Mouse (Mus musculus) gastrocnemius, postnatal 36 days (tissue): ENCODE results near the gene Vapa. TPM values are rescaled to one million over a fixed set of nuclear protein-coding genes. Genes with fewer than 3 reads are reported as not detected.
"Not testable (repeated sequence)": the region's sequence is repeated elsewhere in the genome, so short reads cannot be mapped to it uniquely, and the experiment has no call there.

Source experiments
- DNase-seq, 2 experiments: peaks; one replicate each; pipeline ENCODE4 v3.0.0; 2022
- intact Hi-C: fragments of 180-260 bp; cut with DNase I; formaldehyde crosslinking; loops from one replicate; pipeline ENCODE4 v1.15.1; 2025
- total RNA-seq, 2 experiments: library from RNA; stranded (reverse); gene quantifications; 2 replicates each; pipeline ENCODE4 v1.2.3; 2021

Vapa gene
- total RNA-seq, 2 experiments from 2014 or later: 125 to 128 TPM

DNA sequence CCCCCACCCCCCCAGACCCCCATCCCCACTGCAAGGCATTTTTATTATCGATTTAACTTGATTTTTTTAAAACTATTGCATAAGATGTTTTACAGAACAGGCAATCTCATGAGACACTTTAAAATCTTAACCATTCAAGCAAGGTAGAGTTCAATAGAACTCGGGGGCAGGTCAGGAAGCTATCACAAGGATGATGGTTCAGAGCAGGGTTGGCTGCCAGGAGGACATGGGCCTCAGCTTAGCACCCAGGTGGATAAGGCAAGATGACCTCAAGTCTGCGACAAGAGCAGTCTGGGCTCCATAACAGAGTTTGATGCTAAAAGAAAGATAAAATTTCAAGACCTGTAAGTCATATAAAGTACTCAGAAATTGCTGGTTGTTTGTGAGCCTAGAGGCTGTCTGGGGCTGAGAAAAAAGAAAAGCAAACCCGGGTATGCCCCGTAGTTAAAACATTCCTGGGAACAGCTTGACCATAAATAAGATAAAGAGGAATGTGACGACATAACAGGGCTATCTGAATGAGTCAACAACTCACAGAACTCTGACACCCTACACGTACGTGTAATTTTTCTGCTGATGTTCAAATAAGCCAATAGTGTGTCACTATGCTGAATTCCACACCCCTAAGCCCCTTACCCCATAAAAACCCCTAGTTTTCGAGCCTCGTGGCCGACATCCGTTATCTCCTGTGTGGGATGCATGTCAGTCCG lies 15.6 kb upstream of the Vapa start:
- DNase-seq: not testable (repeated sequence)

GRCm38 (mm10) chr17:65626301-65626700 lies 12.9 kb upstream of the Vapa start:
- intact Hi-C loops: no loop called here

More for the DNA sequence above, 15.6 kb upstream of the Vapa start:
- intact Hi-C loops: not testable (repeated sequence)

DNA sequence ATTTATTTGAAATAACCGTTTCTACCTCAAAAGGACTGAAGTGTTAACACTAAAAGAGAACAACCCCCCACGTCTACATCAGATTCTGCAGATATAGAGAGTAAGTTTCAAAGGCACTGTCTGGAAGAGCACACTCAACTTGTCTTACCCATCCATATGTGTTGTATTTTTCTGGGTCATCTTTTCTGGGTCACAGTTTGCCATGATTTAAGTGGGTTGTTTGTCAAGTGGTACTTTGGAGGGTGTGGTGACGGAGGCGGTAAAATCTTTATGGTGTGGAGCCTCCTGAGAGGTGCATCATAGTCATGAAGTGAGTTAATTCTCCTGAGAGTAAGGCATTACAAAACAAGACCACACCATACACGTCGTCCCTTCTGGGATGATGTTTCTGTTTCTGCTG lies 12.2 kb upstream of the Vapa start:
- intact Hi-C loops: no loop called here
- no peak for DNase-seq

More at GRCm38 (mm10) chr17:65626301-65626700, 12.9 kb upstream of the Vapa start:
- DNase-seq: no peak

DNA sequence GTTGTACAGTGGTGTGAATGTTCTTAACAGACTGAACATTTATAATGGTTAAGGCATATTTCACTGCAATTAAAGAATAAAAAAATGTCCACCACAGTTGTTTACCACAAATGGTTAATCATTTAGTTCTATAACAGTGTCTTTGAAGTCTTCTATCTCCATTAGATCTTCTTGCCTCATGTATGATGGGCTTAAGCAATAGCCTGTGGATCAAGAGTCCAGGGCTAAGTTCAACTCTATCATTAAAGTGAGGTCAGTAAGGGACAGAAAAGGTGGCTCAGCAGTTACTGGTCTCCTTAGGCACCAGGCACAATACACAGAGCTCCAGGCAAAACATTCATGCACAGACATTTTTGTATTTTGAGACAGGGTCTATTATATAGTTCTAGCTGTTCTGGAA lies 9.8 kb upstream of the Vapa start:
- intact Hi-C loops: no loop called here
- DNase-seq: no peak

DNA sequence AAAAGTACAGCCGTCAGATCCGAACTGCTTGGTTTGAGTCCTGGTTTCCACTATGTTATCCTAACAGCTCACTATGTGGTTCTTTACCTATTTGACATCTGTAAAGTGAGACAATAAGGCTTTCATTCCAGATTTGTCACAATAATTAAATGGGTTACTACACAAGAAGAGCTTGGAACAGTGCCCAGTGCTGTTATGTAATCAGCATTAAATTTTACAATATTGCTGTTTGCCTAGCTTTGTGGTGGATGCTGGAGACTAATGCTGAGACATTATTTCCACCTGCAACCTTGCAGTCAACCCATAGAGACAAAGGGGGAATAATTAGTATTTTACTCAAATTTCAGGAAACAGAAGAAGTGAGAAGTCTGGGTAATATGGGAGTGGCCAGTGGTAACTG lies 5.1 kb upstream of the Vapa start:
- intact Hi-C loops: loop anchor here (5.0 kb wide), 1 partner anchor 54 kb away; no protein-coding TSS in a partner anchor
- no peak for DNase-seq

GRCm38 (mm10) chr17:65615678-65616077 lies 2.3 kb upstream of the Vapa start:
- no peak for DNase-seq
- intact Hi-C loops: loop anchor here (5.0 kb wide), 1 partner anchor 57 kb away; no protein-coding TSS in a partner anchor

DNA sequence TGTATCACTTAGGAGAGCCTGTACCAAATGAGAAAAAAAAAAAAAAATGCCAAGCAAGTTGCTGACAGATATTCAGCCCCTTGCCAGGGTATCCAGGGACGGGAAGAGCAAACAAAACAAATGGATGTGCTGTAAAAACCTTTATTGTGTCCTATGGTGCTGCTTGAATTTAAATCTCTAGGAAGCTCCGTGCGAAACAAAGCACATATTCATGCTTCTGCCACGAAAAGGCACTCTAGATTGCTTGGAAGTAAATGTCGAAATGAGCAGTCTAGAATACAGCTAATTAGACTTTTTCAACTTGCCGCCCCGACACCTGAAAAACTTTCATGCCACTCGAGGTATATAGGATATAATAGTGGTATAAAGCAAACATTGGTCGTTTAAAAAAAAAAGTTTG lies 1.1 kb upstream of the Vapa start:
- intact Hi-C loops: loop anchor here (5.0 kb wide), 1 partner anchor 168 kb away; the partner anchor contains the start of gene Ppp4r1
- DNase-seq: no peak

GRCm38 (mm10) chr17:65613142-65613462 lies 253 bp downstream of the Vapa start:
- intact Hi-C loops: loop anchor here (2.0 to 5.0 kb wide), 2 partner anchors 169 to 488 kb away; partner anchors contain the start of genes Ndufv2 and Ppp4r1

GRCm38 (mm10) chr17:65612391-65613141 lies 789 bp downstream of the Vapa start:
- DNase-seq: peak; percentile 39 to 48
- intact Hi-C loops: loop anchor here (2.0 to 5.0 kb wide), 2 partner anchors 170 to 488 kb away; partner anchors contain the start of genes Ndufv2 and Ppp4r1

More at GRCm38 (mm10) chr17:65613142-65613462, 253 bp downstream of the Vapa start:
- no peak for DNase-seq

DNA sequence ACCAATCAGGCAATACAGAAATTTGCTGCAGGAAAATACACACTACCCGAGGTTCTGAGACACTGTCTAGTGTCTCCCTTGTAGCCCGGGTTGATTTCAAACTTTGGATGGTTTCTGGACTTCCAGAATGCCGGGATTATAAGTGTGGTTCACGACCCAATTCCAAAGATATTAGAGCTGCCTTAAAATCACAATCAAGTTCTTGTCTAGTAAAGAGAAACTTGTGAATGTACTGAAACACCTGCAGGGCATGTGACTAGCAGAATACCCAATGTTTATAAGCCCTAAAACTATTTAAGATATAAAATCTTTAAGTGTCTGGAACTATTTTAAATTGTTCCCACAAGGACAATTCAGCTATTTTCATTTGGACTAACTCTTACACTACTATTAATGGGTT lies 1.6 kb downstream of the Vapa start:
- no peak for DNase-seq
- intact Hi-C loops: loop anchor here (2.0 to 5.0 kb wide), 2 partner anchors 171 to 489 kb away; partner anchors contain the start of genes Ndufv2 and Ppp4r1

DNA sequence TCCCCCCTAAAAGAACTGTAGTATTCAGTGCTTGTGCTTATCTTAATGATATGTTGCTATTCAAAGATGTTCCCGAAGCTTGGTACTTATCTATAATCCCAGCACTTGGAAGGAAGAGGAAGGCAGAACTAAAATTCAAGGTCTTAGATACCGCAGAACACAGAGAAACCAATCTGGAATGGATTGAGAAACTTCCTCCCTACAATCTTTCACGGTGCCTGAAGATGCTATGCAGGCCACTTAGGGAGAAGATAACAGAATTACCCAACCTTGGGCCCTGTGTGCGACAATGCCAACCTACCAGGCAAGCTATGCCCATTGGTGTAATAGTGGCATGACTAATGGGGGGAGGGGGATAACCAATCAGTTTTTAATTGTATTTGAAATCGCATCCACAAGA lies 4.6 kb downstream of the Vapa start:
- no peak for DNase-seq
- intact Hi-C loops: no loop called here

GRCm38 (mm10) chr17:65608312-65608687 lies 5.1 kb downstream of the Vapa start:
- DNase-seq: no peak
- intact Hi-C loops: no loop called here

DNA sequence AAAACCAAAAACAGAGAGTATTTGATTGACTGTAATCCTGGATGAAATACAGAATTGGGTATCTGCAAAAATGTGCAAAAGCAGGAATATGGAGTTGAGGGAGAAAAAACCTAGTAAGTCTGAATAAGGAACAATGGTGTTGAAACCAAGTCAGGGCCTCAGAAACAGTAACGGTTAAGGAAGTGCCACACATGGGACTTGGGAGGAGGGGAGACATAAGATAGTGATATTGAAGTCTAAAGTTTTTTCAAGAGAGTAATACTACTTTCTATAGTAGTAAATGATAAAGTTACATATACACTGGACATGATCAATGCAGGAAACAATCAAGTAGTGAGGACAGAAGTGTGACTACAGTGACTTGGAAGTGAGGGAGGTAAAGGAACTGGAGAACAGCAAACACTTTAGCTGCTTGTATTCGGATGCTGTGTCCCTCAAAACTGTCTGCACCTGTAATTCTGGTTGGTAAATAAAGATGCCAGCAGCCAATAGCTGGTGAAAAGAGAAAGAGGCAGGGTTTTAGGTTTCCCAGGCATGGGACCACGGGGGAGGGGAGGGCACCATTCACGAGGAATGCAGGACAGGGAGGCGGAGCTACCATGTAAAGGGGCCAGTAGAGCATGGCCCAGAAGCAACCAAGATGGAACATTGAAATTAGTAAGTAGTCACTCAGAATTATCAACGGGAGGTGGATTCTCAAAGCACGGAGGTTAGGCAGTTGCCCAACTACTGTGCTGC lies 5.6 kb downstream of the Vapa start:
- intact Hi-C loops: no loop called here
- DNase-seq: no peak

DNA sequence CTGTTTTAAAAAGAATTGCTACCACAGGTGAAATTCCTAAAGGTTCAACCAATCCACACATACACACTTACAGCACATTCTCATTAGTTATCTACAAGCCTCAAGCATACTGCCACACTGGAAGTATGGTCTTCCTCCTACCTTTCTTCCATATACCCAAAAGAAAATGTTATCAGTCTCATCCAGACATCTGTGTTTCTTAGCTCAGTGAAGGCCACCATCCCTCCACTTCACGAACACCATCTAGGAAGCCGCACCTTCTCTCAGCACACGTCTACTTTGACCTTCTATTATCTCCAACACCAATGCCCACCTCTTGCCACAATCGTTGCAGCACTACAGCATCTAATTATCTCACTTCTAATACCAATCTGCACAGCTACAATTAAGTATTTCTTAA lies 7.3 kb downstream of the Vapa start:
- intact Hi-C loops: no loop called here
- DNase-seq: no peak

DNA sequence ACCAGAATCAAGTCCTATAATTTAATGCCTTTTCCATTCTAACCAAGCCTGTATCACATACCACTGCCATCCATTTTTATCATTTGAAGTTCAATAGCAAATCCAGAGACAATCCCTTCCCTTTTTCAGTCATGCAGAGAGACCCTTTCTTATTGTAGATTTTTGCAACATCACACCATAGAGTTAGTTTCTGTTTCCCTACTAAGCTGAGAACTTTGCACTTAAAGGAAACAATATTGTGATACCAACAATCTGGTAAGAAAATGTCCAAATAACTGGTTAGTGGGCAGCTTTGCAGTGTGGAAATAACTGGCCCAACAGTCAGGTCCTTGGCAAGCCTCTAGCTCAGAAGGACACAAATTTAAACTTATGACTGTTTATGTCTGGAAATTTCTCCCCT lies 8.5 kb downstream of the Vapa start:
- intact Hi-C loops: no loop called here
- no peak for DNase-seq

GRCm38 (mm10) chr17:65604315-65604714 lies 9.0 kb downstream of the Vapa start:
- intact Hi-C loops: no loop called here
- no peak for DNase-seq

DNA sequence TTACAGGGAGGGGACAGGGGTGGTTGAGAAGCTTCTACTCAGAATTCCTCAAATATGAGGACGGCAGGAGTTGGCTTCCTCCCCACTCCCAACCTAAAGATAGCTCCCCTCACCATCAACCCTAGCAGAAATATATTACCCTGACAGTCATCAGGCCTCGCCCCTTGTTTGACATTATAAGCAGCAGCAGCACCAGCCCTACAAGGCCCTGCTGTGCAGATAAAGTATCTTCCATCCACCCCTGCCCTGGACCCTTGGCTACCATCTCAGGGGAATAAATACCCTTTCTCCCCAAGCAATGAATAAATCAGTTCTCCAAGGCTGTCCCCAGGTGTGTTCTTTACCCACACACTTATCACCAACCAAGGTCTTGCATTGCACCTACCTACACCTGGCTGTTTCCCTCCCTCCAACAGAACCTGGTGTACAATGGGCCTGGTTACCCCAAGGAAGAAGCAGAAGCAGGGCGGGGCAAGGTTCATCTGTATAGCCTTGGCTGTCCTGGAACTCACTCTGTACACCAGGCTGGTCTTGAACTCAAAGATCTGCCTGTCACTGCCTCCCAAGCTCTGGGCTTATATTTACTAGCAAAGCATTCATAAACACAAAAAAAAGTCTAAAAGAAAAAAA lies 15.4 kb downstream of the Vapa start:
- intact Hi-C loops: no loop called here
- no peak for DNase-seq

GRCm38 (mm10) chr17:65594687-65595086 lies 18.7 kb downstream of the Vapa start:
- intact Hi-C loops: no loop called here
- DNase-seq: no peak

DNA sequence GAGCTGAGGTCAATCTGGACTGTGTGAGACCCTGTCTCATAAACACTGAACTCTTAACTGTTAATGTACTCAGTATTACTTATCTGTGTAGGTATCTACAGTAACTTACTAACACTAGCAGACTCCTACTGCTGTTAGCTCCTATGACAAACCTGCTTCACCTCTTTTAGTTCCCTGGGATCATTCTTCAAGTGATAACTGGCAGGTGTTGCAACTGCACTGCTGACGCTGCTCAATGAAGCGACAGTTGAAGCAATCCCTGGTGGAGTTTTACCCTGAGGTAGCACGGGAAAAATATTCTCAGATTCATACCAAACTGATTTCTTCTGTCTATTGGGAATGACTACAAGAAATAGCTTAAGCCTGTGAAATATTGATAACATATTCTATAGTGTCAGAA lies 26.5 kb downstream of the Vapa start:
- no peak for DNase-seq

GRCm38 (mm10) chr17:65581440-65581839 lies 31.9 kb downstream of the Vapa start:
- no peak for DNase-seq
- intact Hi-C loops: no loop called here

More for the DNA sequence above, 26.5 kb downstream of the Vapa start:
- intact Hi-C loops: no loop called here
